Mouse (Mus musculus) heart, adult 2 months (tissue): ENCODE data around the gene Myo9b. TPM values are rescaled to one million over a fixed set of nuclear protein-coding genes. Genes with fewer than 3 reads are reported as not detected.

ENCODE experiments used
- DNase-seq, 2 experiments: peaks; one replicate each; pipeline ENCODE4 v3.0.0; 2021
- H3K27ac ChIP-seq: fragments of 200-600 bp; 2 replicates; pipeline ENCODE4 v1.8.1; 2022
- H3K27me3 ChIP-seq: fragments of 200-500 bp; 2 replicates; pipeline ENCODE4 v1.6.1; 2012; ENCODE audit warnings: mild to moderate bottlenecking, low read length, inconsistent platforms, mixed read lengths; ENCODE audit not compliant: control insufficient read depth, insufficient read depth
- H3K36me3 ChIP-seq: fragments of 200-500 bp; 2 replicates; pipeline ENCODE4 v1.6.1; 2012; ENCODE audit warnings: low read length, inconsistent platforms; ENCODE audit not compliant: control insufficient read depth, insufficient read depth
- H3K4me1 ChIP-seq: fragments of 200-500 bp; 2 replicates; pipeline ENCODE4 v1.6.1; 2011; ENCODE audit warnings: low read length; ENCODE audit not compliant: control insufficient read depth, insufficient read depth
- H3K4me3 ChIP-seq: fragments of 200-600 bp; 2 replicates; pipeline ENCODE4 v1.8.1; 2022
- H3K79me2 ChIP-seq: fragments of 200-500 bp; replicated peaks from 2 replicates; pipeline ENCODE4 v1.6.1; 2012; ENCODE audit warnings: mild to moderate bottlenecking, inconsistent platforms, low read length, moderate library complexity, mixed read lengths; ENCODE audit not compliant: control insufficient read depth, insufficient read depth
- H3K9ac ChIP-seq: fragments of 200-500 bp; 2 replicates; pipeline ENCODE4 v1.6.1; 2012; ENCODE audit warnings: low read depth, mild to moderate bottlenecking, control low read depth, inconsistent platforms, low read length, mixed read lengths
- CTCF ChIP-seq: fragments of 200-600 bp; IDR thresholded peaks from 2 replicates; pipeline ENCODE4 v1.8.1; 2022; ENCODE audit warnings: antibody characterized with exemption, mild to moderate bottlenecking, moderate library complexity
- EP300 ChIP-seq: fragments of 200-500 bp; IDR thresholded peaks from 2 replicates; pipeline ENCODE4 v1.6.1; 2011; ENCODE audit warnings: low read depth, low read length, control low read depth; ENCODE audit not compliant: insufficient read depth
- POLR2A ChIP-seq: fragments of 200-500 bp; IDR thresholded peaks from 2 replicates; pipeline ENCODE4 v1.6.1; 2011; ENCODE audit warnings: mild to moderate bottlenecking, low read depth, low read length, control low read depth; ENCODE audit not compliant: insufficient read depth
- WGBS: fragments of 180-500 bp; shearing (Covaris S2); methylation state at CpG from one replicate; pipeline ENCODE4 v1.1.7; 2018; 5-methylcytosine and 5-hydroxymethylcytosine counted together
- intact Hi-C: fragments of 180-260 bp; cut with DNase I; formaldehyde crosslinking; loops from one replicate; pipeline ENCODE4 v1.15.1; 2025
- polyA plus RNA-seq: library from polyadenylated mRNA; depleted of rRNA; stranded (reverse); fragments of >200 nt; gene quantifications from 2 replicates; pipeline ENCODE4 v1.2.3, GENCODE M21; 2012
- total RNA-seq, 2 experiments: library from RNA; stranded (reverse); gene quantifications; 2 replicates each; pipeline ENCODE4 v1.2.3; 2021

The Myo9b gene
- total and polyA plus RNA-seq, 3 experiments: 15.0 to 22.8 (median 20.1) TPM

DNA sequence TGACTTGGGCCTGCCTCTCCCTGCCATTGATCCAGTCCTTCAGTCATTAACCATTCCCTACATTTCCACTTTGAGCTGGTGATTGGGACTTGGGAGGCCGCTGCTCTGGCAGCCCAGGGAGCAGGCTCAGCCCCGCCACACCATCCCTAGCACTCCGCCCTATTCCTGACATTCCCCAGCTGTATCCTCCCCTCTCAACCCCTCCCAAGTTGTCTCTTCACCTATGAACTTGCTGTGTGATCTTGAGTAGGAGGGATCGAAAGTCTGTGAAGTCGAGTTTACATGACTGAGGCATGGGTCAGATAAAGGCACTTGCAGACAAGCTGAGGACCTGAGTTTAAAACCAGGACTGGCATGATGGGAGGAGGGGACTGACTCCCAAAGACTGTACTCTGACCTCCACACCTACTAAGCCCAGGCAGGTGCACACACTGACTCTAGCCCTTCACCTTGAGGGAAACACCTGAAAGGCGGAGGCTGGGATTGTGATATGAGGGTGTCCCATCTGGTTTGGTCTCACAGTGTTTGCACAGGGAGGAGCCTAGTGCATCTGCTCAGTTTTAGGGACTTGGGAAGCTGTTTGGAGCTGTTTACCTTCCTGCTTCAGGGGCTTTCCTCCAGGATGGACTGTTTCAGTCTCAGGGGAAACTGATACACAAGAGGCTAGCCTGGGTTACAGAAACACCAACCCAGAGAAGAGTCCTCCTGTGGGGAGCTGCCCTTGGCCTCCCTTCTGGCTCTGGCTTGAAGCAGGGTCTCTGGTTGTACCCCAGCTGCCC, 130.8 kb downstream of the Myo9b start:
- DNase-seq: peak in 1 of 2 experiments; percentile 14
- H3K27ac ChIP-seq: no peak overlapping the region
- H3K9ac ChIP-seq: no peak overlapping the region
- H3K79me2 ChIP-seq: no peaks in the 10 kb centered on the region
- H3K36me3 ChIP-seq: no peaks in the 10 kb centered on the region
- no peak overlapping the region for H3K4me3 ChIP-seq
- H3K4me1 ChIP-seq: peaks cover 5% of the 10 kb centered on the region
- no peak for TF ChIP-seq POLR2A
- no peak for TF ChIP-seq EP300
- no peak for TF ChIP-seq CTCF
- intact Hi-C loops: no loop called here
- no peaks in the 10 kb centered on the region for H3K27me3 ChIP-seq
- 67% methylated on average over 6 of the region's 6 CpGs for WGBS

- no peak overlapping the region for H3K27ac ChIP-seq
- no peaks in the 10 kb centered on the region for H3K79me2 ChIP-seq
- WGBS: 77% methylated on average over 8 of the region's 8 CpGs
- H3K9ac ChIP-seq: no peak overlapping the region
- H3K27me3 ChIP-seq: no peaks in the 10 kb centered on the region
- no peak overlapping the region for H3K4me3 ChIP-seq
- DNase-seq: peak in 1 of 2 experiments; percentile 13
- TF ChIP-seq POLR2A (no peak), EP300 (no peak), CTCF (no peak)
- H3K4me1 ChIP-seq: peaks cover 5% of the 10 kb centered on the region
- no peaks in the 10 kb centered on the region for H3K36me3 ChIP-seq
- intact Hi-C loops: no loop called here
Observed at GRCm38 (mm10) chr8:71404011-71404410, 131.5 kb downstream of the Myo9b start.

- Histone ChIP-seq H3K27me3 (no peaks in the 10 kb centered on the region), H3K36me3 (no peaks in the 10 kb centered on the region), H3K27ac (no peak overlapping the region), H3K9ac (no peak overlapping the region), H3K79me2 (no peaks in the 10 kb centered on the region), H3K4me1 (peaks cover 5% of the 10 kb centered on the region), H3K4me3 (no peak overlapping the region)
- TF ChIP-seq CTCF: no peak
- no peak for TF ChIP-seq EP300
- no peak for TF ChIP-seq POLR2A
- DNase-seq: peak in 1 of 2 experiments; percentile 21
- intact Hi-C loops: no loop called here
- WGBS: 76% methylated on average over 9 of the region's 9 CpGs
Observed at GRCm38 (mm10) chr8:71404951-71405351, 132.4 kb downstream of the Myo9b start.

DNA sequence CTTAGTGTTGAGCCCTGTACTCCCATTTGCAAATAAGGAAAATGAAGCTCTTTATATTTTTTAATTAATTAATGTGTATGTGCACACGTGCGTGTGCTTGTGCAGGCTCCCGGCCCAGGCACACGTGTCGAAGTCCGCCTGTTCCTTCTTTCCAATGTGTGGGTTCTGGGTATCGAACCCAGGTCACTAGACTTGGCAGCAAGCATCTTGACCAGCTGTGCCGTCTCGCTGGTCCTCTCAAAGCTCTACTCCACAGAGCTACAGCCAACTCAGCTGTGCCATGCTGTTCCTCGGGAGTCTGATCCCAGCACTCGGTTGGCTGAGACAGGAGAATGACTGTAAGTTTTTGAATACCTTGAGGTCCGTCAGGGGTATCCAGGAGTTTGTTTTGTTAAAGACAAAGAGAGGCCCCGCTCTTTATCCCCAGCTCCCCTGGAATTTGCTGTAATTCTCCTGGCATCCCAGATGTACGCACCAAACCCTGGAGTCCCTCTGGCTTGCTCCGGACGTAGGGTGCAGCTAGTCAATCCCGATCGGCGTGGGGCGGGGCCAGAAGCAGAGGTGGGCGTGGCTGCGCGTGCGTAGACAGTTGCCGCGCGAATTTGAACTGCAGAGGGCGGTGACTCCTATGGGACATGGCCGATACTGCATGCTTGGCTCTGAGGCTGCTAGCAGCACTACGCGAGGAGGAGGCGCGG, 133.0 kb downstream of the Myo9b start, which contains the start of gene Ankle1:
Gene Ankle1 (plus strand): TSS at position 610 of the 698 bp plus-strand sequence.
- Histone ChIP-seq H3K79me2 (no peaks in the 10 kb centered on the region), H3K27ac (peak within 1 kb of the TSS; percentile 29), H3K4me1 (peaks cover 5% of the 10 kb centered on the region), H3K9ac (peak within 1 kb of the TSS; percentile 49), H3K4me3 (peak within 1 kb of the TSS; percentile 48), H3K27me3 (no peaks in the 10 kb centered on the region), H3K36me3 (no peaks in the 10 kb centered on the region)
- DNase-seq: peak; percentile 94 to 99
- 11% methylated on average over 33 of the region's 33 CpGs for WGBS
- intact Hi-C loops: loop anchor here (1.0 to 2.0 kb wide), 2 partner anchors 34 to 65 kb away; partner anchors contain the start of gene Ocel1
- TF ChIP-seq CTCF (peak; percentile 87), POLR2A (peak; percentile 81), EP300 (peak; percentile 40; the same call in 1 of the 2 replicates)

DNA sequence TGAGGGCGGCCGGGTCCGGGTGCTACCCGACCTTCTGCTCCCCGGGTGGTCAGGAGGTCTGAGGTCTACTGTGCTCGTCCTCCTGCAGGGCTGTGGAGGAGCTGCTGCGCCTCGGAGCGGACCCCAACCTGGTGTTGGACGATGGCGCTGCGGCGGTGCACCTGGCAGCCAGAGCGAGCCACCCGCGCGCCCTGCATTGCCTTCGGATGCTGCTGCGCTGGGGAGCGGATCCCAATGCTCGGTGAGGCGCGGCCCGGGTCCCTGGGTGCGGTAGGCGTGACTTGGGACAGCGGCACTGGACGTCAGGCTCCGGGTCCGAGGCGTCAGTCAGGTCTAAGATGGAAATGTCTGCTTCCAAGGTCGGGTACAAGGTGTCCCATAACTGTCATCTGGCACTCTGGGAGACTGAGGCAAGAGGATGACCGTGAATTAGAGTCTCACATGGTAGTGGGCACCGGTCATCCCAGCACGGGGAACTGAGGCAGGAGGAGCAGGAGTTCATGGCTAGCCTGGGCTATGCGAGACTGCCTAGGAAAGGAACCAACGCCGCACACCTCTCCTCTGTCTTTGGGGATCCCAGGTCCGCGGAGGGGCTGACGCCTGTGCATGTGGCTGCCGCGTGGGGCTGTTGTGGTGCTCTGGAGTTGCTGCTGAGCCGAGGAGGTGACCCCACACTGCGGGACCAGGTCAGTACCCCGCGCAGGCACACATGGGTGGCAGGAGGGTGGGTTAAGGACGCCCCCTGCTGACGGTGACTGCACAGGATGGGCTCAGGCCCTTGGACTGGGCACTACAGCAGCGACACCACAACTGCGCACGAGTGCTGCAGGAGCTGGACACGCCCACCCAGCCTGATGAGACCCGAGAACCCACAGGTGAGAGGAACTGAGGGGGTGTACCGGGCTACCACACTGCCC, 133.8 kb downstream of the Myo9b start:
- Histone ChIP-seq H3K9ac (no peak overlapping the region; the same call in 1 of the 2 replicates), H3K27ac (no peak overlapping the region), H3K36me3 (no peaks in the 10 kb centered on the region), H3K4me3 (peak overlapping the region; percentile 48), H3K27me3 (no peaks in the 10 kb centered on the region), H3K4me1 (peaks cover 5% of the 10 kb centered on the region), H3K79me2 (no peaks in the 10 kb centered on the region)
- WGBS: under 1% methylated on average over 55 of the region's 55 CpGs
- DNase-seq: peak; percentile 61 to 75
- no peak for TF ChIP-seq POLR2A
- TF ChIP-seq EP300: 0 out of 2 replicates have a peak, but pooled peaks have one; percentile 45
- TF ChIP-seq CTCF: peak; percentile 80
- intact Hi-C loops: loop anchor here (1.0 to 2.0 kb wide), 2 partner anchors 35 to 66 kb away; partner anchors contain the start of gene Ocel1
